Mouse (Mus musculus): ENCODE results near the gene Sgsm1.
A peak's percentile ranks its signal among the peaks of the same experiment; 100 is the strongest.
"Not testable (repeated sequence)": the region's sequence is repeated elsewhere in the genome, so short reads cannot be mapped to it uniquely, and the experiment has no call there.

Gene Sgsm1

DNA sequence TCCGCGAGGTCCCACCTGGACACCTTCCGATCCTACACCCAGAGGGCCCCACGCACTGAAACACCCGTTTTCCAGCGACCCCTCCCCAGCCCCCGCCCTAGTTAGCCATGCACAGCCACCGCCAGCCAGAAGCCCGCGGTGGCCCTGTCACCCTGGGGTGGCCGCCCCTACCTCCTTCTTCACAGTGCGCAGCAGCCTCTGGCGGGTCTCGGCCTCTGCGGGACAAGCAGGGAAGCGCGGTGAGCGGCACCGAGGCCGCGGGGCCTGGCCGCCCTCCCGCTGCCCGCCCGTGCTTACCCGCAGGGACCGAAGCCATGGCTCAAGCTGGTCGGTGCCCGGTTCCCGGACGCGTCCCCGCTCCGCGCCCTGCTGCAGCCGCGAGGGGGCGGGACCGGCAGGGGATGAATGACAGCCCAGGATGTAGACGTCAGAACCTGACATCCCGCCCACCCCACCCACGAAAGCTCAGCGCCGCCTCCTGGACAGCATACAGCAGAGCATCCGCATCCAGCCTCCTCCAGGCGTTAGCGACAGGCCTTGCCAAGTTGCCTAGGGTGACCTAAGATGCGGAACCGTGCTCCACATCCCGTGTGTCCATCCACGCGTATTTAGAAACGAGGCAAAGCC lies at the start of gene Sgsm1:
Gene Sgsm1 (minus strand): TSS at position 410 of the 627 bp plus-strand sequence.
- peak; percentile 70 for DNase-seq

DNA sequence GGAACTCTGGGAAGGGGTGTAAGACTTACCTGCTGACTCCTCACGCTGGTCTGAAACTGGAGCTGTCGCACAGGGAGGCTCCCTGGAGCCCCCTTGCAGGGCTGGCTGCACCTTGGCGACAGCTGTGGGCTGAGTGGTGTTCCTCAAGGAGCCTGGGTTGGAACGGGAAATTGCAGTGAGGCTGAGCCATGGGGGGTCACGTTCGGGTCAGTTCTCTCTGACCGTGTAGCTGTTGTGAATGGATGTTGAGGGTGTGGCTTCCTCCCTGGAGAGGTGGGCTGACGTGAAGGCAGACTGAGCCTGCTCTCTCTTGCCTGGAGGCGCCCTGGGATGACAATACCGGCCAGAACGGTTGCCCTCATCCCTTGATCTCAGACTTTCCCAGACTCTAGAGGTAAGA lies 48.2 kb upstream of the Sgsm1 start:
- DNase-seq: no peak

DNA sequence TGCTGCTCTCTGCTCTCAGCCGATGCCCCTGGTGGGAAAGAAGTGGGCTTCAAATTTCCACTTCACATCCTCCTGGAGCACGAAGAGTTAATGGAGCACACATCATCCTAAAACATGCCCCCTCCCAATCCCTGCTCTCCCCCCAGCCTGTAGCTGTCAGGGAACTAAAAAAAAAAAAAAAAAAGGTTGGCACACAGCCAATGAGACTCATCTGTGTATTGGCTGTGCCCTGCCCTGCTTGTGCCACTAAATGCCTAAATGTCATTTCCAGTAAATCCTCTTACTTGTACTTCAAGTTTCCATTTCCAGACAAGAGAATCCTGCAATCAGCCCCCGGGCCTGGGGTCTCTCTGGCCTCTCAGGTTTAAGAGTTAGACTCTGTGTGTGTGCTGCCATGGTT lies 47.1 kb upstream of the Sgsm1 start:
- DNase-seq: no peak

DNA sequence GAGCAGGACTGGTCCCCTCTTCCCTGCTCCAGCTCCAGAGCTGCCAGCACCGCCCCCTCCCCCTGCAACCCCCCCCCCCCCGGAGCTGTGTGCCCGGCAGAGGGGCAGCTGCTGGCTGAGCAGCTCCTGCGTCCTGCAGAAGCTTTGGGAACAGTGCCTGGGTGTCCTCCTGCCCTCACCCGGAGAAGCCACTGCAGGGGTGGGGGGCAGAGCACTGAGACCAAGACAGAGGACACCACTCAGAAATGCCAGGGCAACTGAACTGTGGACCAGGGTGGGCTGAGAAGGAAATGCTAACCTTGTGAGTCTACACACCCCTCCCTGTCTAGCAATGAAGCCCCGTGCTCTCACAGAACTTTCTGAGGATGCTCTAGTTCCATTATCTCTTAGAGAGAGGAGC lies 46.6 kb upstream of the Sgsm1 start, which contains the start of gene Aym1:
Gene Aym1 (plus strand): TSS at position 109 of the 400 bp plus-strand sequence.
- no peak for DNase-seq

DNA sequence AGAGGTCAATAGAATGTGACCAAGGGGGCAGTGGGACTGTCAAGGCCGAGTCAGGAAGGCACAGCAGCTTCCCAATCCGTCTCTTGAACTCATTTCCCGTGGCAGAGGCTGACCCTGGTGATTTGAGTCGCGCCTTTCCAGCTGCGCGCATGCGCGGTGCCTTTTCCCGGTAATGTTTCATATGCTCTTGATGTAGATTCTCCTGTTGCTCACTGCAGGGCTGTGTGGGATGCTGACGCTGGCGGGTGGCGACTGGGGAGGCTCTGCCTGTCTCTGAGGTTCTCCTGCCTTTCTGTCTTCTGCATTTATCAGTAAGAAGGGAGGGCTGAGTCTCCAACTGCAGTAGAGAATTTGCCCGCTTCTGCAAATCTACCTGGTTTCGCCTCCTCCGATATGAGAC lies 43.7 kb upstream of the Sgsm1 start:
- no peak for DNase-seq

DNA sequence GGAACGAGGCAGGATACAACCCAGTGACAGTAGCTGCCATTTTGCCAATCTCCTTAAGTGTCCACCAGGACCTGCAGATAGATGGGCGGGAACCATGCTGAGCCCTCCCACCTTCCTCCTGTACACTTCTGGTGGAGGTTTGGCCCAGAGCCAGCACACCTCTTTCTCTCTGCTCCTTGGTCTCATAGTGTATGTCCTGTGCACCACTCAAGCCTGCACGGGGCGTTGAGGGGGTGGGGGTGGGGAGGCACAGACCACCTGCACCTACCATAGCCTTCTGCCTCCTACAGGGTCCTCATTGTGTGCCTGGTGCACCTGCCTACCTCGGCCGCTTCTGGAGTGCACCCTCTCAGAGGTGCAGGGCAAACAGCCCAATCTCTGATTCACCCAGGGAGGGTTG lies 42.0 kb upstream of the Sgsm1 start:
- DNase-seq: no peak

DNA sequence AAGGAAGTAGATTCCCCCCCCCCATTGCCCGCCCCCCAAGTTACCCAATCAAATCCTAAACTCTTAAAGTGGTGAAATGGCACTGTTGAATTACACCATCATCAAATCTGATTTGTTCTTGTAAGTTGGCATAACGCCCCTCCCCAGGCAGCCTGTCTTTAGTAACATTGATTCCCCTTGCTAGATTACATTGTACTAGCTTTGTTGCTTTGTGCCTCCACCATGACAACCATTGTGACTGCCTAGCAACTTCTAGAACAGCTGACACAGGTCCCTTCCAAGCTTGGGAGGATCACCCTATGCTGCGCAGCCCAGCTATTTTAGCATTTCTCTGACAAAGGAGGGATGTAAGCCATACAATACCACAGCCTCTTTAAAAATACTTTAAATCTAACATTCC lies 41.2 kb upstream of the Sgsm1 start:
- DNase-seq: no peak

DNA sequence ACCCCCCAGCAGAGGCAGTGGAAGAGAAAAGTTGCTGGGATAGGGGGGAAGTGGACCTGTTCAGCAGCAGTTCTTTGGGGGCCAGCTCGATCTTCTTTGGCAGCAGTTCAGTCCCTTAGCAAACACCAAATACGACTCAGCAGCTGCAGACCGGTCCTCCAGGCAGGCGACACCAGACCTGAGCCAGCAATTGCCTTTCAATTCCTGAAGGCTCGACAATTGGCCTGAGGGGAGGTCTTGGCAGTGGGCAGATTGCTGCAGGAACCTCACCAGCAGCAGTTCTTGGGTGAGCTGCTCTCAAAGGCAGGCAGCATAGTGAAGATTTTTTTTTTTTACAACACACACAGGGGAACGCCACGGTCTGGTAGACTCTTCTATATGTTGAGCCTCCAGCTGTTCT lies 39.2 kb upstream of the Sgsm1 start:
- DNase-seq: no peak

DNA sequence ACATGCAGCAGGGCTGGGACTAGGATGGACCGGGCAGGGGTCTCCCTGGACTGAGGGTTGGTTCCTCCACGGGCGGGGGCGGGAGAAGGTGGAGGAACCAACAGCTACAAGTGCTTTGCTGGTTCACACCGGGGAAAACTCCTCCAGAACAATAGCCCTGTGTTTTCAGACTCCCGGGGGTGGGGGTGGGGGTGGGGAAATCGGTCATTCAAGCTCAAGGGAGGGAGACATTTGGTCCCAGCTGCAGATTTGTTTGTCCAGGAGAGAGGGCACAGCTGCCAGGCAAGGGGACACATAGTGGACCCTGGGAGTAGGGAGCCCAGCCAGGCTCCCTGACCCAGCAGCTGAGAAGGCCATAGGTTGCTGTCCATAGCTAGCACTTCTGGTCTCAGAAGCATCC lies 38.6 kb upstream of the Sgsm1 start:
- no peak for DNase-seq

DNA sequence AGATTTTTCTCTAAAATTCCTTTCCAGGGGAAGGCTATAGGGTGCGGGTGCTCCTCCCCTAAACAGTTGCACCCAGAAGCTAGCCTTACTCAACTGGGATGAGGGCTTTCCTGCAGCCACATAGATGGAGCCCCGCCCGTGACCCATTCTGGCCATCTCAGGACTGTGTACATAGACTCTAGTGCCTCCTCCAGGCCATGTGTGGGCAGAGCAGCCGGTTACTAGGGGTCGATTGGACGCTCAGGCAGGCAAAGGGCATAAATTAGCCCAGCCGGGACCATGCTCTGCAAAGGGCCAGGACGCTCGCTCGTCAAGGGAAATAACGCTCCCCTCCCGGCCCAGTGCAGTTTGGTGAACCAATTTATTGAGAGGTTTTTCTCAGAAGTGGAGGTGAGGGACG lies 38.0 kb upstream of the Sgsm1 start:
- no peak for DNase-seq

DNA sequence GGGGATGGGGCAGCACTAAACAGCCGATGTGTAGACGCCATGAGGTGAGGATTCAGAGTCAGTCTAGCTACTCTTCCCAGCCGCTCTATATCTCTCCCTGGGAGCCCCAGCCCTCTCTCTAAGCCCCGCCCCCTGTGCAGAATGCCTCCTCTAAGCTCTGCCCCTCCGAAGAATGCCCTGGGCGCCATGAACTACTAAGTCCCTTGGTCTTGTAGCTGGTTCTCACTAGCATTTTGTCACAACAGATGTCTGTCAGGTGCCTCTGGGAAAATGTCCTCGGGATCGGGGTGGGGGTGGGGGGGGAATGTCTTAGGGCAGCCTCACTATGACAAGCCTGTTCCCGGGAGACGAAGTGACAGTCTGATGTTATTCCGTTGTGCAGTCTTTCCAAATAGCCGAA lies 37.0 kb upstream of the Sgsm1 start:
- no peak for DNase-seq

DNA sequence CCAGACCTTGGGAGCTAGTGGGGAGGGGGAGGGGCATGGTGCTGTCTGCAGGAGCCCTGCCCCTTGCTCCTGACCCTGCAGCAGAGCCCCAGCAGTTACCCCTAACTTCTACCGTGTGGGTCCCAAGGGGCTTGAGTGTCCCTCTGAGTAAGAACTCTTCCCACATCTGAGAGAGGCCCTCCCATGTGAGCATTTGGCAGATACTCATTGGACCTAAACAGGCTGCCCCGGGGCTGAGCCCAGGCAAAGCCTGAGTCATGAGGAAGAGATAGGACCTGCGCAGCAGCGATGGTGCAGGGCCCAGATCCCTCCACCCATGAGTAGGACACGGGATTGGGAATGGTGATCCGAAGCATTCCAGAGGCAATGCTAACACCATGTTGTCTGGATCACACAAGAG lies 36.1 kb upstream of the Sgsm1 start:
- DNase-seq: not testable (repeated sequence)

DNA sequence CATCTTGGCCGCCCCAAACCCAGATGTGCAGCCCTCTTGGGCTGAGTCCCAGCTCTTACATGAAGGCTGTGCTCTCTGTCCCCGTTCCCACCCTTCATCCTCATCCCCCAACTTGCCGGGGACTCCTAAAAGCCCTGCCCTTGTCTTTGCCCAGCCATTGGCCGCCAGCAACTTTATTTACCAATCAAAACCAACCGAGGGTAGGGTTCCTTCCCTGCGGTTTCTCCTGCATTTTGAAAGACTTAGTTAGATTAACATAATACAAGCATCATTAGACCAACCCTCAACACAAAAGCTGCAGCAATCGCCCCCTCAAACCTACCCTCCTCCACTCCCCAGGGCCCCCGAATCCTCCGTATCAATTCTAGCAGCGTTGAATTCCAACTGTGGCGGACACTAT lies 35.2 kb upstream of the Sgsm1 start:
- no peak for DNase-seq

DNA sequence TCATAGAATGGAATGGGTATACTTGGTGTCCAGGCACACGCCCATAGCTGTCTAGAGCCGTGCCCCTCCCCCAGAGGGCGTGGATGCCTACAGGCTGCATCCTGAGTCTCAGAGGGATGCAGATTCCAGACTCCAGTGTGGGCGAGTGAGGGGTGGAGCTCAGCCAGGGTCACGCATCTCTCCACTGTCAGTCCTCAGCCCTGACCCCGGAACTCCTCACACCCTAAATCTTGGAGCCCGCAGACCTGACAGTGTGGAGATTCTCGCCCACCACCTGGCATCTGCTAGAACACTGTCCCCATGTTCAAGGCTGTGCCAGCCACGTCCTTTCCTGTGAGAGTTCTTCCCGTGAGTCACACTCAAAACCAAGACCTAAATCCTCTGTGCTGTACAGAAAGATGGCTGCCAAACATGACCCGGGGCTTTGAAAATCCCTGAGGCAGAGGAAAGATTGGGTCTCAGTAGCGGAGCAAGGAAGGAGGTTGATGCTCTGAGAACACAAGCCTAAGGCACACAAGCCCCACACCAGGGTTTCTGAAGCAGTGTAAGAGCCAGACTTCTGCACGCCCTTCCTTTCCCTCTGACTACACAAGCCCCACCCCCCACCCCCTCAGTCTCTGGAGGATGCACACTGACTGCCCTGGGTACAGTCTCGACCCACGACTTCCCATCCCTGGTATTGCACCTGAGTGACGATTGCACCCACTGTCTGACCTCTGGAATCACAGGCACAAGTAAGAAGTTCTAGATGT lies 34.2 kb upstream of the Sgsm1 start:
- no peak for DNase-seq

DNA sequence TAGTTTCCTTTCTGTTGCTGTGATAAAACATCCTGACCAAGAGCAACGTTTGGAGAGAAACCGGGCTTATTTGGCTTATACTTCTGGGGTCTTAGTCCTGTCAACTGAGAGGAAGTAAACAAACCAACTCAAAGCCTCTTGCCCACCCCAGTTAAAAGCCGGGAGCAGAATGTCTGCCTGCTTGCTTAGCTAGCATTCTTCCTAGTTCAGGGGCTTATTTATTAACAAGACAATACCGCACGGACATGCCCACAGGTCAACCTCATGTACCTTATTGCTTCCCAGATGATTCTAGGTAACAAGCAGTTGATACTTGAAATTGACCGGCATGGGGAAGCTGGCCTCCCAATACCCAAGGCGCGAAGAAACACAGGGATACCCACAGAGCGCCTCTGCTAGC lies 25.7 kb upstream of the Sgsm1 start:
- no peak for DNase-seq

DNA sequence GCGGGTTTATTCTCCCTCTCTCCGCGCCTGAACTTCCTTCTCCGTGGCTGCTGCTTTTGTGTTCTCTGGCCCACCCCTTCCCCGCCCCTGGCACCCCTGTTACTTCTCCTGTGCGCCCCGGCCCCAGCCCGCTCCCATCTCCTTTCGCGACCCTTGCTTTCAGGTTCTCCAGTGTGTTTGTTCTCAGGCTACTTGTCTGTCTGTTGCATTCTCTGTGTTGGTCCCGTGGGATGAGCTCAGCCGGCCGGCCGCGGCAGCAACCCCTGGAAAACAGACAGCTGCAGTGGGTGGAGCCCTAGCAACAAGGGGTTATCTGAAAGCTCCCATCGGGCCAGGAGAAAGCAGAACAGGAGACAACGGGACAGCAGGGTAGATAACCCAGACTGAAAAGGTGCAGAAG lies 25.1 kb upstream of the Sgsm1 start:
- no peak for DNase-seq

DNA sequence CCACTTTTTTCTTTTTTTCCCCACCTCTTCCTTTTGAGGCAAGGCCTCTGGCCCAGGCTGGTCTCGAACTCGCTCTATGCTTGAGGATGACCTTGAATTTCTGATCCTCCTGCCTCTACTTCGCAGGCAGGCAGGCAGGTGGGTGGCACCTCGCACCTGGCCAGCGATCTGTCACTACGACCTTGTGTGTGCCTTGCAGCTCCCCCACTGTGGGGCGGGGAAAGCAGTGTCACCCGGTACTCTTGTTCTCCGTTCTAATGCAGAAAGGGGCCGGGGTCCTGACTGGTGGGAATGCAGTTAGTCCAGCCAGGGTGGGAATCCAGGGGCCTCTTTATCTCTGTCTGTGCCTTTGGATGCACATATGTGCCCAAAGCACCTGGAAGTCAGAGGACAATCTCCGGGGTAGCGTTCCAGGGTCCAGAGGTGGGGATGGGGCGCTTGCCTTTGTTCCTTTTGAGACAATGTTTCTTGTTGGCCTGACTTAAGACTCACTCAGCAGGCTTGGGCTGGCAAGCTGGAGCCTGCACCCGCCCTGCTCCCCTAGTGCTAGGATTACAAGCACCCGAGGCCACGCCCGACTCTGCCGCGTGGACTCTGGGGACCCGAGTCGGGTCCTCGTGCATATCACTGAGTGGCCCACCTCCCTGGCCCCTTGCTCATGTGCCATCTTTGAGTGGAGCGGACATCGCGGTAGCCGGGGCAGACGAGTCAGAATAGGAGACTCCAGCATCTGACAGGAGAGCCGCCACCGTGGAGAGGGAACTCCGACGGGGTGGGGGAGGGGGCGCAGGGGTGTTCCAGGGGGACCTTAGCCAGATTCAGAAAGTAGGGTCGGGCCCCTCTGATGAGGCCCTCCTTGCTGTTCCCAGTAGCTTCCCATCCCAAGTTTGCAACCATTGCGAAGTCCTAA lies 24.3 kb upstream of the Sgsm1 start:
- no peak for DNase-seq

DNA sequence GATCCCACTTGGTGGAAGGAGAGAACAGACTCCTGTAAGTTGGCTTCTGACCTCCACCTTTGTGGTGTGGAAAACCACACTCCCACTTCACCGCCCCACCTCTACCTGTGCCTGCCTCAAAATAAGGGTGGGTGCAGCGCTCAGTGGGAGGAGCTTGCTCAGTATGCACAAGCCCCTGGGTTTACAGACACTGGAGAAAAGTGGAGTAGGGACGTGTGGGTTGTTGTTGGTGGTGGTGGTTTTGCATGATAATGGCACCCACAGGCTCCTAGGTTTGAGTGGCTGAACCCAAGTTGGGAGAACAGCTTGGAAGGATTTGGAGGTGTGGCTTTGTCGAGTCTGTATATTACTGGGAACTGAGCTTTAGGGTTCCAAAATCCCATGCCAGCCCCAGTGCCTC lies 22.3 kb upstream of the Sgsm1 start:
- no peak for DNase-seq

DNA sequence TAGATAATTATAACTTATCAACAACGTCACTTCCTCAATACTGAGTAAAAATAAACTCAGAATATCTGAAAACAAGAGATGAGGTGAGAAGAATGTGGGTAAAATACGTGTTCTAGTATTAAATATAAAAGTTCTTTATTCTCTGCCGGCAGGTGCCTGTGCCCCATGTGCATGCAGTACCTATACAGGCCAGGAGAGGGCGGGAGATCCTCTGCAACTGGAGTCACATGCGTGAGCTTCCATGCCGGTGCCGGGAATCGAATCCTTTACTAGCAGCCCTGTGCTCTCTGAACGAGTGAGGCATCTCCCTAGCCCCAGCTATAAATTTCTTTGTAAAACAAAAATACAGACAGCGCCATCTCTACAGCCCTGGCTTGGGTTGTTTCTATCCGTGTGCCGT lies 21.7 kb upstream of the Sgsm1 start:
- DNase-seq: peak; percentile 29

DNA sequence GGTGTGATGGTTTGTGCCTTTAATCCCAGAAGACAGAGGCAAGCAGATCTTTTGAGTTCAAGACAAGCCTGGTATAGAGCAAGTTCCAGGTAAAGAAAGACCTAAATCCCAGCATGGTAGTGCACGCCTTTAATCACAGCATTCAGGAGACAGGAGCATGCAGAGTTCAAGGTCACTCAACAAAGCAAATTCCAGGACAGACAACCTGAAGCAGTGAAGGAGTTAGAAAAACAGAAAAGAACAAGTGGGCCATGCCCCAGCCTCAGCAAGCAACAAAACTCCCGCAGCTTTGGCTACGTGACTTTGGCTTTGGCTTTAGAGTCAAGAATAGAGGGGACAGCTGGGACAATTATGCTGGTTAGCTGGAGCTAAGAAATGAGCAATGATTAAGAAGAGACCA lies 19.6 kb upstream of the Sgsm1 start:
- DNase-seq: no peak

DNA sequence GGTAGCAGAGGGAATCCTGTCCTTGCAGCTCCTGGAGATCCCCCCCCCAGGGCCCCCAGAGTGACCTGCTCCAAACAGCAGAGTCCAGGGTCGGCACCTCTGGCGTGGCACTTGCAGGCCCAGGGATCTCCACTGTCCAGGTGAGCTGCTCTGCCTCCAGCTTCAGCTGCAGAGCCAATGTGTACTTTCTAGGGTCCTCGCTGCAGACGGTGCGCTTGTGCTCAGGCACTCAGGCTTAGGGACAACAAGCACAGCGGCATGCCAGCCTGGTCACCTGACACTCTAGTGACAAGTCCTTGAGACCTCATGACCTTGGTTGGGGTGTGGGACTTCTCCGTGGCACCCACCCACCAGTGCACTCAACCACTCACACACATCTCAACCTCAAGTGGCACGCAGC lies 18.9 kb upstream of the Sgsm1 start:
- DNase-seq: no peak

DNA sequence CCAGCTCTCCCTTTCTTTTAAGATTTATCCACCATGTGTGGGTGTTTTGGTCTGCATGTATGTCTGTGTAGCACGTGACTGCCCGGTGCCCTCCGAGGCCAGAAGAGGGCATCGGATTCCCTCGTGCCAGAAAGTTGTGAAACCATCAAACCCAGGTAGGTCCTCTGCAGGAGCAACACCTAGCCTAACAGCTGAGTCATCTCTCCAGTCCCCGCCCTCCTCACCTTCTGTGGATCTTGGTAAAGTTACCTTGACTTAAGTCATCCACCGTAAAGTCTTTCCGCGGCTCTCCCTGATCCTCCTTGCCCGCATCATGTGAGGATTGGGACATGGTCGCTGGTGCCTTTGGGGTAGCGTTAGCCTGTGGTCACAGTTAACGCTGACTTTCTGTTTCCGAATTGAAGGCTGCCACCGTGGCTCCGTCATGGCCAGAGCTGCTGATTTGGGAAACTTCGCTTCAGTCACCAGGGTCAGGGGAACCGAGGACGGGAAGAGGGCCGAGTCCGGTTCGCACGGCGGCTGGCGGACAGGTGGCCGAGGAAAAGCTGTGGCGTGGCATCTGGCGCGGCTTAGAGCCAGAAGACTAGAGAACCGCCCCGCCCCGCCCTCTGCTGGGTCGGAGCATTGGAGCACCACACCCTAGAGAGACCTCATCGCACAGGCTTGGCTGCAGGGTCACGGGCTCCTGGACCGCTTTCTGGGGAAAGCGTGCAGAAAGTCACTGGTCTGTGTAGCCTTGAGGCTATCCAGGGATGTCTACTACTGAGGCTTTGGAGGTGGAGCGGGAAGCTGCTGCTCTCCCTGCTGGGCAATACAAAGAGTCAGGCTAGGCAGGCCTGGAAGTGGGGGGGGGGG lies 13.4 kb upstream of the Sgsm1 start:
- no peak for DNase-seq

DNA sequence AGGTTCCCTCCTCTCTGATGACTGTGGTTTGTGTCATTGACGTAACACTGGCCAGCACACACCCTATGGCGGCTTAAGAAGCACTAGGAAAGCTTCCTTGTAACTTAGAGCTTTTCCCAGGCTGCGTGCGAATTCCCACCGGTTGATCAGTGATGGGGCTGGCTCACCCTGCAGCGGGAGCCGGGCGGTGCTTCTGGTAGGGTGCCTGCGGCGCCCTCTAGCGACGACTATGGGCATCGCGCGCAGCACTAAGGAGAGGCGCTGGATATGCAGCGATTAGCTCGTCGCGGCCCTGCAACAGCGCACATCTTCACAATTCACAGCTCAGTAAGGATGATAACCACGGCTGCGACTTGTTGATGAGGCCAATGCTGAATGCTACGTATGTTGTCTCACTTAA lies 3.4 kb upstream of the Sgsm1 start:
- peak; percentile 66 for DNase-seq

Measured in liver (tissue).